Mouse (Mus musculus) intestine, embryonic 16.5 days (tissue): ENCODE measurements around the gene Selenop. TPM values are rescaled to one million over a fixed set of nuclear protein-coding genes. Genes with fewer than 3 reads are reported as not detected.

Experiments
- ATAC-seq: fragments of 200-750 bp; cut with Nextera tagmentation; 2 replicates; pipeline ENCODE4 v1.8.0; 2017; ENCODE audit warnings: moderate TSS enrichment, moderate library complexity
- H3K27ac ChIP-seq: fragments of 300-500 bp; sonication (generic); 2 replicates; pipeline ENCODE4 v1.5.1; 2014; ENCODE audit warnings: mild to moderate bottlenecking, low read length
- H3K27me3 ChIP-seq: fragments of 300-500 bp; sonication (generic); replicated peaks from 2 replicates; pipeline ENCODE4 v1.6.1; 2014; ENCODE audit warnings: low read length, control low read depth, mixed read lengths; ENCODE audit not compliant: control insufficient read depth, insufficient read depth
- H3K36me3 ChIP-seq: fragments of 300-500 bp; sonication (generic); 2 replicates; pipeline ENCODE4 v1.6.1; 2014; ENCODE audit warnings: low read length, control low read depth; ENCODE audit not compliant: control insufficient read depth, insufficient read depth
- H3K4me1 ChIP-seq: fragments of 300-500 bp; sonication (generic); 2 replicates; pipeline ENCODE4 v1.6.1; 2014; ENCODE audit warnings: low read length, control low read depth, mixed read lengths; ENCODE audit not compliant: control insufficient read depth, insufficient read depth
- H3K4me2 ChIP-seq: fragments of 300-500 bp; sonication (generic); 2 replicates; pipeline ENCODE4 v1.6.1; 2014; ENCODE audit warnings: low read depth, low read length, control low read depth
- H3K4me3 ChIP-seq: fragments of 300-500 bp; sonication (generic); 2 replicates; pipeline ENCODE4 v1.5.1; 2014; ENCODE audit warnings: mild to moderate bottlenecking, low read length
- H3K9ac ChIP-seq: fragments of 300-500 bp; sonication (generic); 2 replicates; pipeline ENCODE4 v1.6.1; 2014; ENCODE audit warnings: low read depth, low read length
- H3K9me3 ChIP-seq: fragments of 300-500 bp; sonication (generic); 2 replicates; pipeline ENCODE4 v1.6.1; 2016; ENCODE audit warnings: low read length, control low read depth; ENCODE audit not compliant: control insufficient read depth
- WGBS: fragments of 180-500 bp; shearing (Covaris S2); extraction: QIAGEN DNeasy Blood & Tissue Kit; methylation state at CpG from one replicate; pipeline ENCODE4 v1.1.7; 2014; 5-methylcytosine and 5-hydroxymethylcytosine counted together
- polyA plus RNA-seq: library from polyadenylated mRNA; unstranded; fragments of >200 nt; fragmentation: Nextera tagmentation; extraction: Ambion mirVana; gene quantifications from 2 replicates; pipeline ENCODE4 v1.2.1, GENCODE M21; 2015

Gene Selenop
- polyA plus RNA-seq, 1 experiment from 2014 or later: 512 TPM

- no peak overlapping the region for H3K4me2 ChIP-seq
- H3K4me1 ChIP-seq: peaks cover 7% of the 10 kb centered on the region
- H3K27ac ChIP-seq: no peak overlapping the region
- ATAC-seq: no peak
- no peak overlapping the region for H3K4me3 ChIP-seq
- H3K9ac ChIP-seq: no peak overlapping the region
- no peaks in the 10 kb centered on the region for H3K27me3 ChIP-seq
- H3K9me3 ChIP-seq: no peaks in the 10 kb centered on the region
- no peaks in the 10 kb centered on the region for H3K36me3 ChIP-seq
- 83% methylated on average over 1 of the region's 1 CpGs for WGBS
These were observed 3.5 kb upstream of the Selenop start for GRCm38 (mm10) chr15:3264828-3265227.

GRCm38 (mm10) chr15:3269496-3269895 is 1.1 kb downstream of the Selenop start:
- Histone ChIP-seq H3K9ac (no peak overlapping the region), H3K4me3 (no peak overlapping the region), H3K27ac (peak overlapping the region; percentile 85), H3K36me3 (no peaks in the 10 kb centered on the region), H3K9me3 (no peaks in the 10 kb centered on the region), H3K27me3 (no peaks in the 10 kb centered on the region), H3K4me2 (0 out of 2 replicates have a peak overlapping the region, but pooled peaks have one; percentile 35), H3K4me1 (peaks cover 12% of the 10 kb centered on the region)
- WGBS: 48% methylated on average over 4 of the region's 4 CpGs
- ATAC-seq: no peak

- Histone ChIP-seq H3K27me3 (no peaks in the 10 kb centered on the region), H3K4me3 (peak overlapping the region; percentile 54), H3K27ac (peak overlapping the region; percentile 85), H3K4me1 (peaks cover 12% of the 10 kb centered on the region), H3K4me2 (peak overlapping the region; percentile 35), H3K9ac (peak overlapping the region; percentile 44), H3K9me3 (no peaks in the 10 kb centered on the region), H3K36me3 (no peaks in the 10 kb centered on the region)
- peak; percentile 48 for ATAC-seq
- WGBS: 21% methylated on average over 6 of the region's 6 CpGs
These were observed 1.8 kb downstream of the Selenop start for GRCm38 (mm10) chr15:3269996-3270645.

GRCm38 (mm10) chr15:3270646-3271077 is 2.3 kb downstream of the Selenop start:
- Histone ChIP-seq H3K4me3 (peak overlapping the region; percentile 54), H3K36me3 (peaks cover 2% of the 10 kb centered on the region; the same call in 1 of the 2 replicates), H3K4me2 (peak overlapping the region; percentile 35), H3K4me1 (peaks cover 12% of the 10 kb centered on the region), H3K27me3 (no peaks in the 10 kb centered on the region), H3K9me3 (no peaks in the 10 kb centered on the region), H3K9ac (peak overlapping the region; percentile 44), H3K27ac (peak overlapping the region; percentile 85)
- peak; percentile 96 for ATAC-seq
- WGBS: under 1% methylated on average over 12 of the region's 12 CpGs

GRCm38 (mm10) chr15:3271216-3271615 is 2.9 kb downstream of the Selenop start:
- Histone ChIP-seq H3K4me2 (peak overlapping the region; percentile 56), H3K9me3 (no peaks in the 10 kb centered on the region), H3K36me3 (peaks cover 5% of the 10 kb centered on the region; the same call in 1 of the 2 replicates), H3K4me3 (peak overlapping the region; percentile 54), H3K9ac (peak overlapping the region; percentile 66), H3K4me1 (peaks cover 12% of the 10 kb centered on the region), H3K27me3 (no peaks in the 10 kb centered on the region), H3K27ac (peak overlapping the region; percentile 79)
- WGBS: 22% methylated on average over 6 of the region's 6 CpGs
- ATAC-seq: peak; percentile 57

GRCm38 (mm10) chr15:3273191-3273590 is 4.8 kb downstream of the Selenop start:
- 83% methylated on average over 1 of the region's 1 CpGs for WGBS
- Histone ChIP-seq H3K9ac (peak overlapping the region; percentile 49), H3K4me3 (peak overlapping the region; percentile 54)

GRCm38 (mm10) chr15:3277391-3277790 is 9.0 kb downstream of the Selenop start:
- H3K4me2 ChIP-seq: no peak overlapping the region
- H3K4me3 ChIP-seq: no peak overlapping the region
- ATAC-seq: no peak
- peaks cover 4% of the 10 kb centered on the region for H3K4me1 ChIP-seq
- H3K9me3 ChIP-seq: no peaks in the 10 kb centered on the region
- H3K9ac ChIP-seq: no peak overlapping the region
- no peaks in the 10 kb centered on the region for H3K27me3 ChIP-seq
- H3K36me3 ChIP-seq: peaks cover 14% of the 10 kb centered on the region
- H3K27ac ChIP-seq: no peak overlapping the region
- 90% methylated on average over 2 of the region's 2 CpGs for WGBS

More at GRCm38 (mm10) chr15:3273191-3273590, 4.8 kb downstream of the Selenop start:
- Histone ChIP-seq H3K27me3 (no peaks in the 10 kb centered on the region), H3K9me3 (no peaks in the 10 kb centered on the region), H3K27ac (0 out of 2 replicates have a peak overlapping the region, but pooled peaks have one; percentile 27), H3K4me2 (peak overlapping the region; percentile 56), H3K4me1 (peaks cover 12% of the 10 kb centered on the region), H3K36me3 (peaks cover 7% of the 10 kb centered on the region)
- ATAC-seq: no peak

- Histone ChIP-seq H3K27me3 (no peaks in the 10 kb centered on the region), H3K4me1 (no peaks in the 10 kb centered on the region; the same call in 1 of the 2 replicates), H3K9me3 (no peaks in the 10 kb centered on the region), H3K4me3 (no peak overlapping the region), H3K9ac (no peak overlapping the region), H3K36me3 (peaks cover 14% of the 10 kb centered on the region), H3K27ac (no peak overlapping the region), H3K4me2 (no peak overlapping the region)
- WGBS: 87% methylated on average over 7 of the region's 7 CpGs
- no peak for ATAC-seq
These were observed 10.9 kb downstream of the Selenop start for GRCm38 (mm10) chr15:3279242-3279641.

GRCm38 (mm10) chr15:3281216-3281615 is 12.9 kb downstream of the Selenop start:
- Histone ChIP-seq H3K36me3 (peaks cover 9% of the 10 kb centered on the region), H3K4me1 (no peaks in the 10 kb centered on the region), H3K9me3 (no peaks in the 10 kb centered on the region), H3K27ac (no peak overlapping the region), H3K9ac (no peak overlapping the region), H3K27me3 (no peaks in the 10 kb centered on the region), H3K4me3 (no peak overlapping the region), H3K4me2 (no peak overlapping the region)
- ATAC-seq: no peak
